Mouse (Mus musculus): ENCODE data around the gene Car12. TPM values are rescaled to one million over a fixed set of nuclear protein-coding genes. Genes with fewer than 3 reads are reported as not detected.

Gene Car12
- total and polyA plus RNA-seq, 3 experiments, result 16.4 to 38.0 (median 34.6) TPM

GRCm38 (mm10) chr9:66680102-66680501, 33.4 kb upstream of the Car12 start:
- Histone ChIP-seq H3K79me2 (replicated peaks; ENCODE audit: control insufficient read depth, extremely low read depth, insufficient read depth, poor library complexity, severe bottlenecking) (no peaks in the 10 kb centered on the region), H3K4me2 (ENCODE audit: insufficient read depth, low read depth, poor library complexity, severe bottlenecking) (no peak overlapping the region), H3K4me1 (ENCODE audit: control insufficient read depth in 1 of 2, insufficient read depth in 2 of 2) (peaks cover 5 to 32% of the 10 kb centered on the region in 2 experiments), H3K9me3 (replicated peaks; ENCODE audit: low read length) (peaks cover 4% of the 10 kb centered on the region), H3K9ac (ENCODE audit: insufficient read depth, low read depth) (no peak overlapping the region), H3K36me3 (replicated peaks in 1 of 2; ENCODE audit: control insufficient read depth in 1 of 2, insufficient read depth in 1 of 2, low read length in 1 of 2) (no peaks in the 10 kb centered on the region), H3K27me3 (replicated peaks) (no peaks in the 10 kb centered on the region), H3K27ac (ENCODE audit: insufficient read depth, low read depth) (no peak overlapping the region), H3K4me3 (replicated peaks in 1 of 3; ENCODE audit: low read depth in 2 of 3, low read length in 2 of 3, poor library complexity in 1 of 3) (no peak overlapping the region)
- in situ Hi-C loops (cut with MboI; ENCODE audit: low pct_ligation_motif_present, low pct_unique_long_range_greater_than_20kb, low sequenced_read_pairs) (no loop called here), dilution Hi-C loops (cut with MboI; ENCODE audit: extremely low pct_ligation_motif_present, extremely low pct_unique_long_range_greater_than_20kb, low sequenced_read_pairs) (no loop called here)
- DNase-seq (ENCODE audit: extremely low read depth), result no peak
- TF ChIP-seq TBP (conservative IDR thresholded peaks at IDR 0.05; ENCODE audit: low read depth, low read length) (no peak), POLR2AphosphoS2 (IDR thresholded peaks at IDR 0.05; ENCODE audit: low read depth, low read length) (no peak), ELF1 (IDR thresholded peaks at IDR 0.05; ENCODE audit: low read depth, low read length) (no peak), ZMIZ1 (IDR thresholded peaks at IDR 0.05; ENCODE audit: low read depth, low read length) (no peak), MAX (IDR thresholded peaks at IDR 0.05; ENCODE audit: low read length) (no peak), RAD21 (IDR thresholded peaks at IDR 0.05; ENCODE audit: low read depth, low read length) (no peak), POLR2A (IDR thresholded peaks at IDR 0.05; ENCODE audit: low read depth, low read length) (no peak), NRF1 (IDR thresholded peaks at IDR 0.05; ENCODE audit: low read depth, low read length) (no peak), ETS1 (conservative IDR thresholded peaks at IDR 0.05; ENCODE audit: low read depth, low read length) (no peak), CHD2 (IDR thresholded peaks at IDR 0.05; ENCODE audit: low read length) (no peak), GABPA (IDR thresholded peaks at IDR 0.05; ENCODE audit: insufficient replicate concordance, low read depth, low read length) (no peak), ZC3H11A (IDR thresholded peaks at IDR 0.05; ENCODE audit: low read depth, low read length) (no peak), KAT2A (IDR thresholded peaks at IDR 0.05; ENCODE audit: insufficient replicate concordance, low read length) (no peak), E2F4 (IDR thresholded peaks at IDR 0.05; ENCODE audit: insufficient replicate concordance, low read depth, low read length) (no peak), NELFE (IDR thresholded peaks at IDR 0.05; ENCODE audit: low read depth, low read length) (no peak), TCF12 (IDR thresholded peaks at IDR 0.05; ENCODE audit: low read depth, low read length) (no peak), SMC3 (IDR thresholded peaks at IDR 0.05; ENCODE audit: low read depth, low read length) (no peak)

DNA sequence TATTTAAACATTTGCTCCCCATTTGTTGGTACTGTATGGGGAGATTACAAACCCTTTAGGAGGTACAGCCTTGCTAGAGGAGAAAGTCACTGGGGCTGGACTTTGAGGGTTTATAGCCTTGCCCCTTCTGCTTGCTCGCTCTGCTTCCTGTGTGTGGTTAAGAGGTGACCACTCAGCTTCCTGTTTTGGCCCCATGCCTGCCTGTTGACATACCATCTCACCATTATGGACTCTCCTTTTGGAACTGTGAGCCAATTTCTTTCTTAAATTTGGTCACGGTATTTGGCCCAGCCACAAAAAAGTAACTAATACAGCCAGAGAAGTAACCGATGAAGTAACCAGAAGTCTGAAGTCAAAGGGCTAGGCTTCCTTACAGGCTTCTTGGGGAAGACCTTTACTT, 30.7 kb upstream of the Car12 start:
- TF ChIP-seq SIN3A (IDR thresholded peaks at IDR 0.05; ENCODE audit: low read length) (no peak), MEF2A (IDR thresholded peaks at IDR 0.05; ENCODE audit: borderline replicate concordance, low read depth, low read length) (no peak)
- Histone ChIP-seq H3K4me2 (ENCODE audit: insufficient read depth, low read depth, poor library complexity, severe bottlenecking) (no peak overlapping the region), H3K27me3 (replicated peaks) (no peaks in the 10 kb centered on the region), H3K79me2 (replicated peaks; ENCODE audit: control insufficient read depth, extremely low read depth, insufficient read depth, poor library complexity, severe bottlenecking) (no peaks in the 10 kb centered on the region), H3K4me1 (ENCODE audit: control insufficient read depth in 1 of 2, insufficient read depth in 2 of 2) (peaks cover 5 to 15% of the 10 kb centered on the region in 2 experiments), H3K27ac (ENCODE audit: insufficient read depth, low read depth) (no peak overlapping the region), H3K9me3 (replicated peaks; ENCODE audit: low read length) (peaks cover 2% of the 10 kb centered on the region), H3K36me3 (replicated peaks in 1 of 2; ENCODE audit: control insufficient read depth in 1 of 2, insufficient read depth in 1 of 2, low read length in 1 of 2) (no peaks in the 10 kb centered on the region), H3K4me3 (replicated peaks in 1 of 3; ENCODE audit: low read depth in 2 of 3, low read length in 2 of 3, poor library complexity in 1 of 3) (no peak overlapping the region), H3K9ac (ENCODE audit: insufficient read depth, low read depth) (no peak overlapping the region)
- in situ Hi-C loops (cut with MboI; ENCODE audit: low pct_ligation_motif_present, low pct_unique_long_range_greater_than_20kb, low sequenced_read_pairs) (no loop called here), dilution Hi-C loops (cut with MboI; ENCODE audit: extremely low pct_ligation_motif_present, extremely low pct_unique_long_range_greater_than_20kb, low sequenced_read_pairs) (no loop called here)
- peak; percentile 33 for DNase-seq (ENCODE audit: extremely low read depth)
